Mouse (Mus musculus) liver, adult (tissue): ENCODE data around the gene Cox8b.

Source experiments
- GATA4 ChIP-seq: IDR thresholded peaks from 2 replicates; pipeline ENCODE4 v1.6.1; 2014; ENCODE audit warnings: mild to moderate bottlenecking, low read length; ENCODE audit not compliant: insufficient replicate concordance

The Cox8b gene

DNA sequence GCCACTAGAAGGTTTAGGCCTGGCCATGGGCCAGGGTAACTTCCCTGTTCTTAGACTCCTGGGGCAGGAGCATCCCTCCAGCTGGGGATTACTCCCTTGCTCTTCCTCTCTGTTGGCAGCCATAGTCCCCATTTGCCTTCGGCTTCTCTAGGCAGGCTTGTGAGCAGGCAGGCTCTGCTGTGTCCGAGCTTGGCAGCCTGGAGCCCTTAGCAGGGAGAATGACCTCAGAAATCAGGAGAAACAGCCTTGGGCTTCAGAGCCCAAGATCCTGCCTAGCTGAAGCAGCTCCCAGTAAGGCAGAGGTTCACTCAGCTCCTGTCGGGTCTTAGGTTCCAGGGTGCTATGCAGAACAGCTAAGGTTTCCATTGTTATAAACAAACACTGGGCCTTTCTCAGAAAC, 1.1 kb downstream of the Cox8b start:
- TF ChIP-seq GATA4, result no peak

- no peak for TF ChIP-seq GATA4
Observed at GRCm38 (mm10) chr7:140897863-140898262, 2.4 kb downstream of the Cox8b start.

- no peak for TF ChIP-seq GATA4
Observed at GRCm38 (mm10) chr7:140894611-140895010, 5.6 kb downstream of the Cox8b start.

- no peak for TF ChIP-seq GATA4
Observed at GRCm38 (mm10) chr7:140894031-140894430, 6.2 kb downstream of the Cox8b start.

DNA sequence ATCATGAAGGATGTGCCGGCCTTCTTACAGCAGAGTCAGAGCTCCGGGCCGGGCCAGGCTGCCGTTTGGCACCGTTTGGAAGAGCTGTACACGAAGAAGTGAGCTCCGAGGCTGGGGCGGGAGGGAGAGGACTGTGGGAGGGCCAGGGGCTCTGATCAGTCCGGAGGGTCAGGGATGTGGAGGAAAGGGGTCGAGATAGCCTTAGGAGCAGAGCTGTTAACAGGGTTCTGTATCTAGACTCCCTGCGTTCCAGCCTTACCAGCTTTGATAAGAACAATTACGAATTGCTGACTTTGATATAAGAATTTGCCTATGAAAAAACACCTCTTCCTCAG, 17.8 kb downstream of the Cox8b start:
- no peak for TF ChIP-seq GATA4

GRCm38 (mm10) chr7:140881696-140882468, 18.4 kb downstream of the Cox8b start, which contains the start of the genes Psmd13 and Sirt3:
Gene Psmd13, plus strand, starts transcription at chr7:140881968.
Gene Sirt3, minus strand, starts transcription at chr7:140882309.
- TF ChIP-seq GATA4, result no peak

DNA sequence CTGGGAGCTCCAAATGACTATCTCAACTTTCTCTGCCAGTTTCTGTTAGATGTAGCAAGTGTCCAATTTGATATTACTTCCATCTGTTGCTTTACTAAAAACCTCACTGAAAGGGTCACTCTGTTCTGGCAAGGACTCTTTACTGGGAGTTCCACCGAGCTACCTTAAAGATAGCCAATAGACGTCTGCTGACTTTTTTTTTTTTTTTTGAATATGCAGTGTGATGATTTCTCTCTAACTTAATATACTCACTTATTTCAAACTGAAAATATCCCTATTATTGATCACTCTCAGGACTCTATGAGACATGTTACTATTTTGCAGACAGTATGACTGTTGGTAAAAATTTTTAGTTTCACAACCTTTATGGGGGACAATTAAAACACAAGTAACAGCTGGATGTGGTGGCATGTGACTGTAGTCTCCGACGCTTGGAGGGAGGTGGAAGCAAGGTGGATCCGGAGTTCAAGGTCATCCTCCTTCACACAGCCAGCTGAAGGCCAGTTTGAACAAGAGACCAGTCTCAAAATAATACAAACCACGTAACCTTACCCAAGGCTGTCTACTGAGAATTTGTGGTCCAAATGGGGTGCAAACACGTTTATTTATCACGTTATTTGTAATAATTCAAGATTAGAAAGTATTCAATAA, 19.3 kb downstream of the Cox8b start:
- TF ChIP-seq GATA4, result no peak

GRCm38 (mm10) chr7:140880419-140880818, 19.8 kb downstream of the Cox8b start:
- TF ChIP-seq GATA4, result no peak

GRCm38 (mm10) chr7:140879355-140879754, 20.9 kb downstream of the Cox8b start:
- no peak for TF ChIP-seq GATA4

DNA sequence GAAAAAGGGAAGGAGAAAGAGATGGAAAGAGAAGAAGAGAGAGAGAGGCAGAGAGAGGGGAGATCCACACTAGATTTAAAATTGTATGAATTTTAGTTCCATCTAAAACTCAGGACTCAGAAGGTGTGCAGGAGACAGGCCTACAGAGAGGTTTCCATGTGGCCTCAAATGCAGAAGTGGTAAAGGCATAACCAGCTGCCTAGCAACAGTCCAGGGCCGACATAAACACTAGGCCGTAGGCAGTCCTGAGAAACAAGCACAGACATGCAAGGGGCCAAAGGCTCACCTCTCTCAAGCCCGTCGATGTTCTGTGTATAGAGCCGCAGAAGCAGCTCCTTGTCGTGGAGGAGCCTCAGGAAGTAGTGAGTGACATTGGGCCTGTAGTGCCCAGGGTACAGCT, 22.9 kb downstream of the Cox8b start:
- no peak for TF ChIP-seq GATA4

GRCm38 (mm10) chr7:140874224-140874623, 26.0 kb downstream of the Cox8b start:
- TF ChIP-seq GATA4, result no peak

- no peak for TF ChIP-seq GATA4
Observed at GRCm38 (mm10) chr7:140864761-140865160, 35.5 kb downstream of the Cox8b start.

DNA sequence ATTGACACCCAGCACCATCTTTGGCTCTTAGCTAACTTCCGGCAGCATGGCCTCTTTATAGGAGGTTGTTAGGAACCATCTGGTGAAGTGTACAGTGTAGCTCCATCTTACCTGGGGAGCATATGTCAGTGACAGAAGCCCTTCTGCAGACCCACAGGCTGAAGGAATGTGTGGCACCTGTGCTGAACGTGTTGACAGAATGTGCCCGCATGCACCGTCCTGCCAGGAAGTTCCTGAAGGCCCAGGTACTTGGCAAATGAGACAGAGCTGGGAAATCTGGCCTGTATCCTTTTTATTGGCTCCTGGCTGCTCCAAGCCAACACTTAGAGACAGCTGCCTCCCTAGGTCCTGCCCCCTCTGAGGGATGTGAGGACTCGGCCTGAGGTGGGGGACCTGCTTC, 39.5 kb downstream of the Cox8b start:
- no peak for TF ChIP-seq GATA4

GRCm38 (mm10) chr7:140859997-140860396, 40.2 kb downstream of the Cox8b start:
- no peak for TF ChIP-seq GATA4

DNA sequence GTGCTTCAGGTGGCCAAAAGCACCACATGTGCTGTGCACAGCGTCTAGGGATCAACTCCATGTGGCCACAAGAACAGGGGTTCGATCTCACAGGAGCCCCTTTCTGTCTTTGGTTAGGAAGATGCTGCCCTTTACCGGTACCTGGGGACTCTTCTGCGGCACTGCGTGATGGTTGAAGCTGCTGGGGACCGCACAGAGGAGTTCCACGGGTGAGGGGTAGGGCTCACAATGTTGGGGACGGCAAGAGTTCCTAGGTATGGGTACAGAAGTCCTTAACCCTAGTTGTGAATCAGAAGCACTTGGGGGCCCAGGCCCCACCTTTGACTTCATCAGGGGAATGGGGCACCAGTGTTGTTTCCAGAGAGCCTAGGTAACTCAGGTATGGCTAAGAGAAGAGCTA, 41.5 kb downstream of the Cox8b start:
- TF ChIP-seq GATA4, result no peak
